Mouse (Mus musculus): ENCODE measurements at regions not wholly inside any gene's neighbourhood (a gene's known extent, or its start where the extent isn't known, plus 50 kb on each side); places are given as distances from the start of the nearest gene placed in this dataset.
"Not testable (repeated sequence)": the region's sequence is repeated elsewhere in the genome, so short reads cannot be mapped to it uniquely, and the experiment has no call there.

DNA sequence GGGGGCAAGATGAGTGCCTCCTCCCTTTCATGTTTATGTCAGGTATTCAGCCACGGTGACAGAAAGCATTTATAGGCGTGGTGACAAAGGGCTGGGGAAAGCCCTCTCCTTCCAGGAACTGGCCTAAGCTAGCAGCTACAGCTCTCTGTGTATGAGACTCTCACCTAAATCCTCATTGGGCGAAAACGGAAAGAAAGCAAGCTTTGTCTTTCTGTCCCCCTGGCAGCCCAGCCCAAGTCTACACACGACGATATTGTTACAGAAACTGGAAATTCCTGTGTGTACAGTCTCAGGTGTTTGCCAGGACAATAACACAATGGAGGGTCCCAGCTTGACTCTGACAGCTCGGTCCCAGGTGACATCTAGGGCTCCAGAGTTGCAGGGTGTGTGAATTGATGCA is 60.0 kb downstream of the Dact2 start:
- H3K36me3 ChIP-seq (ENCODE audit: control insufficient read depth, insufficient read depth, low read length), result no peaks in the 10 kb centered on the region
- H3K4me3 ChIP-seq (ENCODE audit: control insufficient read depth, low read depth, low read length), result no peak overlapping the region
- no peaks in the 10 kb centered on the region for H3K4me1 ChIP-seq (ENCODE audit: control insufficient read depth, insufficient read depth, low read length)
- H3K27ac ChIP-seq (ENCODE audit: control insufficient read depth, insufficient read depth, low read depth, low read length), result no peak overlapping the region
- TF ChIP-seq CTCF (IDR thresholded peaks at IDR 0.05; ENCODE audit: control insufficient read depth, insufficient read depth, insufficient replicate concordance, low read depth, low read length), result no peak
- no peak for TF ChIP-seq POLR2A (IDR thresholded peaks at IDR 0.05; ENCODE audit: control insufficient read depth, low read depth, low read length)
- H3K27me3 ChIP-seq (ENCODE audit: control insufficient read depth, insufficient read depth, low read length), result no peaks in the 10 kb centered on the region

DNA sequence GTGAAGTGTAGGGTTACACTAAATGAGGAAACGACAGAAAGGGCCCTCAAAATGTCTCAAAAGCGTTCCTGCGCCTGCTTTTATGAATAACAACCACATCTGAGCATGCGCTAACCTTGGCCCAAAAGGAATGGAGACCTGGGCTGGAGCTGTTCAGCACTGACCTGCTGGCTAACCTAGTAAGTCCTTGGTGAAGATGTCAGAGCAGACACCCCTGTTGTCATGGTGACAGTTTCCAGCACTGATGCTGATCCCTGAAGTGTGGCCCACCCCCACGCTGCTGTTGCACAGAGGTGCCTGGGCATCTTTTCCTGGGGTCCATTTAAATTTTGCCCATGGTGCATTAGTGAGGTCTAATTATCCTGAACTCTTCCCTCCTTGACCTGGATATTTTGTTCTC is 62.4 kb downstream of the Dact2 start:
- no peak for TF ChIP-seq CTCF (IDR thresholded peaks at IDR 0.05; ENCODE audit: control insufficient read depth, insufficient read depth, insufficient replicate concordance, low read depth, low read length)
- TF ChIP-seq POLR2A (IDR thresholded peaks at IDR 0.05; ENCODE audit: control insufficient read depth, low read depth, low read length), result no peak

DNA sequence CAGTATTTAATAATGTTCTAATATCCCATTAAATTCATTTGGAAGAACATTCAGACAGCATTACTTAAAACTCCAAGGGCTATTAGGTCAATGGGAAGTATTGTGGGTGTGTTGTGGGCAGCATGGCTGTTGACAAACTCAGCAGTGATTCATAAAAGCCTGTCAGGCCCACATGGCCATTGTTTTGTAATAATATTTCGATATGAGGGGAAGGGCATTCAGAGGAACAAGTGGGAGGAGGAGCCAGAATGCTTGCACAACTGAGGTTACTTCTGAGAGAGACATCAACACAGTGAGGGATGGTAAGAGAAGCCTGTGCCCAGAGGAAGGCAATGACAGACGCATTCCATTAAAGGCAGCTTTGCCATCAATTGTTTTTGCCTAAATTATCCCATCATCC is 63.8 kb downstream of the Dact2 start:
- H3K27me3 ChIP-seq (ENCODE audit: control insufficient read depth, insufficient read depth, low read length), result no peaks in the 10 kb centered on the region
- no peak overlapping the region for H3K27ac ChIP-seq (ENCODE audit: control insufficient read depth, insufficient read depth, low read depth, low read length)
- TF ChIP-seq CTCF (IDR thresholded peaks at IDR 0.05; ENCODE audit: control insufficient read depth, insufficient read depth, insufficient replicate concordance, low read depth, low read length) (no peak), POLR2A (IDR thresholded peaks at IDR 0.05; ENCODE audit: control insufficient read depth, low read depth, low read length) (no peak)
- H3K4me1 ChIP-seq (ENCODE audit: control insufficient read depth, insufficient read depth, low read length), result no peaks in the 10 kb centered on the region
- no peak overlapping the region for H3K4me3 ChIP-seq (ENCODE audit: control insufficient read depth, low read depth, low read length)
- no peaks in the 10 kb centered on the region for H3K36me3 ChIP-seq (ENCODE audit: control insufficient read depth, insufficient read depth, low read length)

More for the DNA sequence above, 62.4 kb downstream of the Dact2 start:
- Histone ChIP-seq H3K36me3 (ENCODE audit: control insufficient read depth, insufficient read depth, low read length) (no peaks in the 10 kb centered on the region), H3K27ac (ENCODE audit: control insufficient read depth, insufficient read depth, low read depth, low read length) (no peak overlapping the region), H3K4me1 (ENCODE audit: control insufficient read depth, insufficient read depth, low read length) (no peaks in the 10 kb centered on the region), H3K4me3 (ENCODE audit: control insufficient read depth, low read depth, low read length) (no peak overlapping the region), H3K27me3 (ENCODE audit: control insufficient read depth, insufficient read depth, low read length) (no peaks in the 10 kb centered on the region)

DNA sequence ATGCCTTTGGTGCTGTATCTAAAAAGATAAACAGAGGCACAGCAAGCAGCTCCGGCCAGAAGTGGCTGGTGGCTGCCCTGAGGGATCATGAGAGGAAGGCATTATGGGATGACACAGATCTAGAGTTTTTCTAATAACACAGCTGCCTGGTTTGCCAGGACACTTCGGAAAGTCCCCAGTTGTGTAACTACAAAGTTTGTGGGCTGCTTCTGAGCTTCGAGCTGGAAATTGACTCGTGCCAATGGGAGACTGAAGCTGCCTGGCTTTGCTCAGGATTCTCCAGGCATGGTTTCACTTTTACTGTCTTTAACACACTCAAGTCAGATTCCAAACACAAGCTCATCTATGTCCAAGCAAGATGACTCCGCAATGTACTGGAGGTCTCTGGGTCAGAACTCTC is 65.2 kb downstream of the Dact2 start:
- no peaks in the 10 kb centered on the region for H3K36me3 ChIP-seq (ENCODE audit: control insufficient read depth, insufficient read depth, low read length)
- H3K27ac ChIP-seq (ENCODE audit: control insufficient read depth, insufficient read depth, low read depth, low read length), result no peak overlapping the region
- TF ChIP-seq POLR2A (IDR thresholded peaks at IDR 0.05; ENCODE audit: control insufficient read depth, low read depth, low read length), result no peak
- no peak for TF ChIP-seq CTCF (IDR thresholded peaks at IDR 0.05; ENCODE audit: control insufficient read depth, insufficient read depth, insufficient replicate concordance, low read depth, low read length)
- H3K27me3 ChIP-seq (ENCODE audit: control insufficient read depth, insufficient read depth, low read length), result no peaks in the 10 kb centered on the region
- no peaks in the 10 kb centered on the region for H3K4me1 ChIP-seq (ENCODE audit: control insufficient read depth, insufficient read depth, low read length)
- H3K4me3 ChIP-seq (ENCODE audit: control insufficient read depth, low read depth, low read length), result no peak overlapping the region

DNA sequence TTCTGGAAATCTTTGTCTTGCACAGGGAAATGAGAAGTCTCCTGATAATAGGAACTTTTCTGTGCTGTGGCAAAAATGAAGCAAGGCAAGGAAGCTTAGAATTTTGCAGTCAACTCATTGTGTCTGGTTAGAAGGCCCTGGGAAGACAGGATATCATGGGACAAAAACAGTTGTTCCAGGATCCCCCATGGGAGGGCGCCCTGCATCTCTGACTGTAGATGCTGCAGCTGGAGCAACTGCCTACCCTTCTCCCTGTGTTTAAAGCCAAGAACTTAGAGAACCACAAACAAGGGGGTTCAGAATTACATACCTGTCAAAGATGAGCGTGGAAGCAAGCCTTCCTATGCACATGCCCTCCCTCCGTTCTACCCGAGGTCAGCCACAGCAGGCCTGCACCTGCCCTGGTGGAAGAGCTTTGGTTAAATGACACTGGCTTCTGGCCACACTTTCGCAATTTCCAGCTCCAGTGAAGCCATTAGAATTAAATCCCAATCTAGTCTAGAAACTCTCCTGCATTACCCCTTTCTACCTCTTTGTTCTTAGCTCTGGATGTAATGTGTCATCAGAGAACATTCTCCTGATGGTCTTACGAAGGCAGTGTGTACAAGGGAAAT is 67.3 kb downstream of the Dact2 start:
- no peak for TF ChIP-seq POLR2A (IDR thresholded peaks at IDR 0.05; ENCODE audit: control insufficient read depth, low read depth, low read length)
- peak; percentile 38; the same call in 1 of the 2 replicates for TF ChIP-seq CTCF (IDR thresholded peaks at IDR 0.05; ENCODE audit: control insufficient read depth, insufficient read depth, insufficient replicate concordance, low read depth, low read length)
- H3K36me3 ChIP-seq (ENCODE audit: control insufficient read depth, insufficient read depth, low read length), result no peaks in the 10 kb centered on the region
- no peaks in the 10 kb centered on the region for H3K27me3 ChIP-seq (ENCODE audit: control insufficient read depth, insufficient read depth, low read length)
- H3K4me3 ChIP-seq (ENCODE audit: control insufficient read depth, low read depth, low read length), result no peak overlapping the region
- H3K27ac ChIP-seq (ENCODE audit: control insufficient read depth, insufficient read depth, low read depth, low read length), result no peak overlapping the region
- no peaks in the 10 kb centered on the region for H3K4me1 ChIP-seq (ENCODE audit: control insufficient read depth, insufficient read depth, low read length)

DNA sequence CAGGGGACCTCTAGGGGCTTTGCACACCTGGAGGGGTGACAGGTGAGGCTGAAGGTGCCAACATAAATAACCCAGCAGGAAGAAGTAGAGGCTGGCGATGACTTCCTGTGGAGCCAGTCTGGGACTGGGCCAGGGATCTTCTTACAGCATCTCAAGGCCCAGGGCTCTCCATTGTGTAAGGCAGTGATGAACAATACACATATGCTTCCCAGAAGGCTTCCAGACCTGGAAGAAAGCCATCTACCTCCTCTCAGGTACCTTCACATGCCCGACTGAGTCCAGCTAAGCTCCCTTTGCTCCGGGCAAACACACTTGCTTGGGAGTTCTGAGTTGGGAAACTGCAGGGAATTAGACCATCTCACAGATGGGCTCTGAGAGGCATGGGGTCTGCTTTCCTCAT is 69.5 kb downstream of the Dact2 start:
- Histone ChIP-seq H3K27me3 (ENCODE audit: control insufficient read depth, insufficient read depth, low read length) (no peaks in the 10 kb centered on the region), H3K4me1 (ENCODE audit: control insufficient read depth, insufficient read depth, low read length) (no peaks in the 10 kb centered on the region), H3K27ac (ENCODE audit: control insufficient read depth, insufficient read depth, low read depth, low read length) (no peak overlapping the region), H3K36me3 (ENCODE audit: control insufficient read depth, insufficient read depth, low read length) (no peaks in the 10 kb centered on the region), H3K4me3 (ENCODE audit: control insufficient read depth, low read depth, low read length) (no peak overlapping the region)
- TF ChIP-seq CTCF (IDR thresholded peaks at IDR 0.05; ENCODE audit: control insufficient read depth, insufficient read depth, insufficient replicate concordance, low read depth, low read length) (no peak), POLR2A (IDR thresholded peaks at IDR 0.05; ENCODE audit: control insufficient read depth, low read depth, low read length) (no peak)

DNA sequence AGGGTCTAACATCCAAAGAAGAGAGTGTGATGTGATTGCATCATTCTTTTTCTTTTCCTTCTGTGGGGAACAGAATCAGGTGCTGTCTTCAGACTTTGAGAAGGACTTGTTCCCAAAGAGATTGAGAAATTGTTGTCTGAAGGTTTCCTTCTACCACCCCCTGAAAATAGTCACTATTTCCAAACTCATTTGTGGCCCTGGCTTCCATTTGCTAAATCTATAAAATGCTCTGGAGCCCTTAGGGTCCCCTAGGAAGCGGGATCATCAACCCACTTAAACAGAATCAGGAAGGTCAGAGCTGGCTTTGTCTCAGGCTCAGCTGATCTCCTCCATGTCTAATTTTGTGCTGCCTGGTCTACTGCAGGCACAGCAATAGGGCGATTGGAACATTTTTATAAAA is 70.1 kb downstream of the Dact2 start:
- Histone ChIP-seq H3K4me3 (ENCODE audit: control insufficient read depth, low read depth, low read length) (no peak overlapping the region), H3K4me1 (ENCODE audit: control insufficient read depth, insufficient read depth, low read length) (no peaks in the 10 kb centered on the region), H3K27me3 (ENCODE audit: control insufficient read depth, insufficient read depth, low read length) (no peaks in the 10 kb centered on the region), H3K27ac (ENCODE audit: control insufficient read depth, insufficient read depth, low read depth, low read length) (no peak overlapping the region), H3K36me3 (ENCODE audit: control insufficient read depth, insufficient read depth, low read length) (no peaks in the 10 kb centered on the region)
- TF ChIP-seq CTCF (IDR thresholded peaks at IDR 0.05; ENCODE audit: control insufficient read depth, insufficient read depth, insufficient replicate concordance, low read depth, low read length) (no peak), POLR2A (IDR thresholded peaks at IDR 0.05; ENCODE audit: control insufficient read depth, low read depth, low read length) (no peak)

DNA sequence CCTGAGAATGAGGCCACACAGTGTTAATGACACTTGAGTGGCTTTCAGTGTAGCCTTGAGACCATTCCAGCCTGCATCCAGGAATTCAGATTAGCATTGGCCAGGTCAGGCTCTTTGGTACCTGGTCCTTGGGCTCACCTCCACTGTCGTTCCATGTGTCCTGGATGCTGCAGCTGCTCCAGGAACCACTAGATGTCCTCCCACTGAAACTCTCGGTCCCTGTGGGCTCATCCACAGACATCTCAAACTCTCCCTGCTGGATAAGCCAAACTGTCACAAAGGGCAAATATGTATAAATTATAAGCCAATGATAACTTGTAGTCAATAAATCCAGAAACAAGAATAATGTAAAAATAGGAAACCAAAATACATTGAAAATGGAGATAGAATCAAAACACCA is 67.7 kb upstream of the Gm7358 start:
- not testable (repeated sequence) for H3K27ac ChIP-seq (ENCODE audit: control insufficient read depth, insufficient read depth, low read depth, low read length); H3K27me3 ChIP-seq (ENCODE audit: control insufficient read depth, insufficient read depth, low read length); H3K36me3 ChIP-seq (ENCODE audit: control insufficient read depth, insufficient read depth, low read length); H3K4me1 ChIP-seq (ENCODE audit: control insufficient read depth, insufficient read depth, low read length); H3K4me3 ChIP-seq (ENCODE audit: control insufficient read depth, low read depth, low read length)
